Mouse (Mus musculus) spleen, adult 2 months (tissue): ENCODE data around the gene Pif1.

Experiments used
- CTCF ChIP-seq: fragments of 200-500 bp; IDR thresholded peaks from 2 replicates; pipeline ENCODE4 v1.5.1; 2011; ENCODE audit warnings: mild to moderate bottlenecking, inconsistent platforms; ENCODE audit not compliant: insufficient read depth, insufficient read length, insufficient replicate concordance; ENCODE audit errors: extremely low read depth
- POLR2A ChIP-seq: fragments of 200-500 bp; IDR thresholded peaks from 2 replicates; pipeline ENCODE4 v1.6.1; 2011; ENCODE audit warnings: low read depth, low read length, inconsistent platforms

- TF ChIP-seq POLR2A (no peak; the same call in 1 of the 2 replicates), CTCF (no peak)
Observed at GRCm38 (mm10) chr9:65578801-65579249, 8.1 kb upstream of the Pif1 start.
